Mouse (Mus musculus): Measurements from ENCODE around the gene Btaf1. TPM values are rescaled to one million over a fixed set of nuclear protein-coding genes. Genes with fewer than 3 reads are reported as not detected.

The Btaf1 gene
- total and polyA plus RNA-seq, 2 experiments from 2014 or later = 3.5 to 16.9 TPM

- H3K27me3 ChIP-seq (ENCODE audit: insufficient read depth, low read length) = no peaks in the 10 kb centered on the region
- no peak overlapping the region for H3K4me2 ChIP-seq (ENCODE audit: low read depth, low read length)
- ATAC-seq = no peak
- H3K9ac ChIP-seq (replicated peaks; ENCODE audit: low read length) = no peak overlapping the region
- WGBS = 83% methylated on average over 2 of the region's 2 CpGs
- H3K27ac ChIP-seq = no peak overlapping the region
- DNase-seq (ENCODE audit: low spot score) = no peak
- no peaks in the 10 kb centered on the region for H3K9me3 ChIP-seq (ENCODE audit: low read length)
- H3K36me3 ChIP-seq (ENCODE audit: insufficient read depth, low read length) = no peaks in the 10 kb centered on the region
- TF ChIP-seq CTCF (IDR thresholded peaks at IDR 0.05; ENCODE audit: low read depth) = no peak
- H3K4me3 ChIP-seq (ENCODE audit: low read length) = no peak overlapping the region
- H3K4me1 ChIP-seq (ENCODE audit: insufficient read depth, low read length) = no peaks in the 10 kb centered on the region
Measured at GRCm38 (mm10) chr19:37032364-37032763, 106.5 kb downstream of the Btaf1 start.

DNA sequence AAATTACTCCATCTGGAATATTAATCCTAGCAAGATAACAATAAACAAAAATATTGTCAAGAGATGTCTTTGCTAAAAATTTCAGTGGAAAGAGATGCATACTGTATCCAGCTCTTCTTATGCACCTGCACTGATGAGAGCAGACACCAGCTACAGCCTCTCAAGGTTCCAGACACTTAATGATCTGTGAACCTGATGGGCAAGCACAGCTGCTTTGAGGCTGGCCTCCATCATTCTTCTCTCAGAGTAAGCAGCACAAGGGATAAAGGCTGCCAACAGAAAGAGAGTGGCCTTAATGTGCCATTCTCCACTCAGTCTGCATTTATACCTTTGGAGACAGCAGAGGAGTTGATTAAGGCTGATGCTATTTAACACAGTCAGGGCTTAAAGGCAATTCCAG, 115.0 kb downstream of the Btaf1 start:
- no peak for TF ChIP-seq CTCF (IDR thresholded peaks at IDR 0.05; ENCODE audit: low read depth)
- no peak overlapping the region for H3K4me2 ChIP-seq (ENCODE audit: low read depth, low read length)
- no peaks in the 10 kb centered on the region for H3K27me3 ChIP-seq (ENCODE audit: insufficient read depth, low read length)
- DNase-seq (ENCODE audit: low spot score) (no peak), ATAC-seq (no peak)
- no peak overlapping the region for H3K4me3 ChIP-seq (ENCODE audit: low read length)
- no peaks in the 10 kb centered on the region; the same call in 1 of the 2 replicates for H3K36me3 ChIP-seq (ENCODE audit: insufficient read depth, low read length)
- no peaks in the 10 kb centered on the region for H3K9me3 ChIP-seq (ENCODE audit: low read length)
- H3K4me1 ChIP-seq (ENCODE audit: insufficient read depth, low read length) = no peaks in the 10 kb centered on the region
- no peak overlapping the region for H3K9ac ChIP-seq (replicated peaks; ENCODE audit: low read length)
- no peak overlapping the region for H3K27ac ChIP-seq

- Histone ChIP-seq H3K36me3 (ENCODE audit: insufficient read depth, low read length) (no peaks in the 10 kb centered on the region; the same call in 1 of the 2 replicates), H3K4me2 (ENCODE audit: low read depth, low read length) (no peak overlapping the region), H3K9ac (replicated peaks; ENCODE audit: low read length) (no peak overlapping the region), H3K4me3 (ENCODE audit: low read length) (no peak overlapping the region), H3K4me1 (ENCODE audit: insufficient read depth, low read length) (no peaks in the 10 kb centered on the region), H3K9me3 (ENCODE audit: low read length) (no peaks in the 10 kb centered on the region), H3K27ac (no peak overlapping the region), H3K27me3 (ENCODE audit: insufficient read depth, low read length) (no peaks in the 10 kb centered on the region)
- WGBS = 74% methylated on average over 10 of the region's 10 CpGs
- ATAC-seq = no peak
- DNase-seq (ENCODE audit: low spot score) = no peak
- no peak for TF ChIP-seq CTCF (IDR thresholded peaks at IDR 0.05; ENCODE audit: low read depth)
Measured at GRCm38 (mm10) chr19:37044431-37044830, 118.6 kb downstream of the Btaf1 start.

DNA sequence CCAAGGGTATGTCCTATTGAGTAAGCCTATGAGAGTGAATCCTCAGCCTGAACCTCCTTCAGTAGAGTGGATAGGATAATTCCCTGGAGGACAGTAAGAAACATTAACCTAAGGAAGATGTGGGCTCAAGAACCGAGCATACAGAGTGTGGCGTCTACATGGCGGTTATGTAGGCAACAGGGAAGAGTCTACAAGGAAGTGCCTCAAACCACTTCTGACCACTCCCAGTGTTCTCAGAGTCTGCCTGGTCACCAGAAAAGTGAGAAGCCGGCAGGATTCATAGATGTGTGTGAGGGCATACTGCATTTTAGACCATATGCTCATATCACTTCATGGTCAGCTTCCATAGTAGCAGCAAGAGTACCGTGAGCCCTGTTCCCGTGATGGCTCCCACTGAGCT, 122.6 kb downstream of the Btaf1 start:
- Histone ChIP-seq H3K9me3 (ENCODE audit: low read length) (no peaks in the 10 kb centered on the region), H3K4me2 (ENCODE audit: low read depth, low read length) (no peak overlapping the region), H3K4me3 (ENCODE audit: low read length) (no peak overlapping the region), H3K9ac (replicated peaks; ENCODE audit: low read length) (no peak overlapping the region), H3K27ac (no peak overlapping the region), H3K4me1 (ENCODE audit: insufficient read depth, low read length) (no peaks in the 10 kb centered on the region), H3K36me3 (ENCODE audit: insufficient read depth, low read length) (no peaks in the 10 kb centered on the region), H3K27me3 (ENCODE audit: insufficient read depth, low read length) (no peaks in the 10 kb centered on the region)
- DNase-seq (ENCODE audit: low spot score) (no peak), ATAC-seq (no peak)
- no peak for TF ChIP-seq CTCF (IDR thresholded peaks at IDR 0.05; ENCODE audit: low read depth)
- WGBS = 86% methylated on average over 6 of the region's 6 CpGs

DNA sequence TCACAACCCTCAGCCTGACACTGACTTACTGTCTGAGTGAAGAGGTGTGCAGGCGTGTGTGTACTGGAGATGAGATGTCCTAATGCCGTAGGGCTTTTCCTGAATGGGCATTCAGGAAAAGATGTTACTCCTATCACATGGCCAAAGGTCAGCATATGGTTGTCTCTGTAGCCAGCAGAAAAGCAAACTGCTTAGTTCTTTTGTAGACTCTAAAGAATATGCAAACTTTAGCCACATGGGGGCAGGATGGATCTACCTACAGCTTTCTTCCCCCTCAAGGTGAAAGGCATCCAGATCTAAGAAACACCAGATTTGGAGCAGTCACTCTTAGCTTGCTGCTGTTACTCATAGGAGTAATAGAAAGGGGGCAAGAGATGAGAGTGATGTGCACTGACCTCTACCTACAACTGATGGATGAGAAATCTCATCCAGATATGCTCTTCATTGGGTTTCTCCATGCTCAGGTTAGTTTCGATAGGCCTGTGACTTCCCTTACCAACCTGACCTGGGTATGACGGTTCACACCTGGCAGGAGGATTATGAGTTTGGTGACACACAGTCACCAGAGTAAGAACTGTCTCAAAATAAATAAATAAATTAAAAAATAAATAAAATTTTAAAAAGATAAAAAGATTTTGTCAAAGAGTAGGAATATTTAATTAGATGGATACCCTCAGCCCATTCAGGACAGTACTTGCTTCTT, 124.9 kb downstream of the Btaf1 start:
- DNase-seq (ENCODE audit: low spot score) (peak; percentile 84), ATAC-seq (peak; percentile 62; the same call in 1 of the 2 replicates)
- Histone ChIP-seq H3K36me3 (ENCODE audit: insufficient read depth, low read length) (no peaks in the 10 kb centered on the region), H3K27me3 (ENCODE audit: insufficient read depth, low read length) (no peaks in the 10 kb centered on the region), H3K9me3 (ENCODE audit: low read length) (no peaks in the 10 kb centered on the region), H3K9ac (replicated peaks; ENCODE audit: low read length) (no peak overlapping the region), H3K4me2 (ENCODE audit: low read depth, low read length) (no peak overlapping the region), H3K27ac (no peak overlapping the region), H3K4me1 (ENCODE audit: insufficient read depth, low read length) (no peaks in the 10 kb centered on the region), H3K4me3 (ENCODE audit: low read length) (no peak overlapping the region)
- 72% methylated on average over 4 of the region's 4 CpGs for WGBS
- peak; percentile 78 for TF ChIP-seq CTCF (IDR thresholded peaks at IDR 0.05; ENCODE audit: low read depth)

- 84% methylated on average over 4 of the region's 4 CpGs for WGBS
Measured at GRCm38 (mm10) chr19:37055976-37056556, 130.2 kb downstream of the Btaf1 start.

More at GRCm38 (mm10) chr19:37055976-37056556, 130.2 kb downstream of the Btaf1 start:
- no peak for DNase-seq (ENCODE audit: low spot score)
- ATAC-seq = no peak
- Histone ChIP-seq H3K4me1 (ENCODE audit: insufficient read depth, low read length) (no peaks in the 10 kb centered on the region), H3K4me3 (ENCODE audit: low read length) (no peak overlapping the region), H3K9ac (replicated peaks; ENCODE audit: low read length) (no peak overlapping the region), H3K9me3 (ENCODE audit: low read length) (no peaks in the 10 kb centered on the region), H3K27ac (no peak overlapping the region), H3K4me2 (ENCODE audit: low read depth, low read length) (no peak overlapping the region), H3K36me3 (ENCODE audit: insufficient read depth, low read length) (no peaks in the 10 kb centered on the region), H3K27me3 (ENCODE audit: insufficient read depth, low read length) (no peaks in the 10 kb centered on the region)
- TF ChIP-seq CTCF (IDR thresholded peaks at IDR 0.05; ENCODE audit: low read depth) = no peak
